ENCODE assay signal across 29 mouse cellular contexts in the genomic region with DNA sequence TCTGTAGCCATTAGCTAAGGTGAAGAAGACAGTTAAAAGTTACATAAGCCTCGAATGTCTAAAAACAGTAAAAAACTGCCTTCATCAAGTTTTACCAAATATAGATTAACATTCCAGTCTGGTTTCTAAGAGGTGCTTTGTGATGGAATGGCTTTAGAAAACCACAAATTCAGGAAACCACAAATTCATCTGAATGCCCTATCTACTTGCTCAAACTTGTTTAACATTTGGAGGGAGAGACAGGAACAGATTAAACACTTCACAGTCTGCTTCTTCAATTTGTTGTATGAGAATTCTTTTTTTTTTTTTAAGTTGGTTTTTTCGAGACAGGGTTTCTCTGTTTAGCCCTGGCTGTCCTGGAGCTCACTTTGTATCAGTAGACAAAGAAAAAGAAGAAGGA. TPM values are rescaled to one million over a fixed set of nuclear protein-coding genes. Genes with fewer than 3 reads are reported as not detected.
DNase-seq lines count a peak whose midpoint lies in the region; ATAC-seq and TF ChIP-seq lines count a peak whose summit lies in the region.
"Had no signal": no experiment of that assay in that cellular context is flagged by ENCODE, and none has a peak within 500 bp of the region (broad histone marks: within the 10 kb centered on the region; RNA-seq: fewer than 3 reads in every experiment).

No protein-coding gene starts in this region.

- peaks cover 21% of the 10 kb centered on the region for H3K4me1 ChIP-seq in embryonic facial prominence, embryonic 12.5 days
- H3K4me1 ChIP-seq in embryonic facial prominence, embryonic 10.5 days, result peaks cover 29% of the 10 kb centered on the region
- peaks cover 5% of the 10 kb centered on the region; the same call in 1 of the 2 replicates for H3K4me1 ChIP-seq in stomach, embryonic 14.5 days (ENCODE audit: control insufficient read depth, insufficient read depth, low read length)
- no peaks in the 10 kb centered on the region for H3K4me1 ChIP-seq in stomach, postnatal 0 days (replicated peaks; ENCODE audit: control insufficient read depth, insufficient read depth)
- H3K4me1 ChIP-seq in embryonic facial prominence, embryonic 15.5 days, result peaks cover 29% of the 10 kb centered on the region
- peaks cover 8% of the 10 kb centered on the region for H3K4me1 ChIP-seq in forebrain, embryonic 11.5 days (replicated peaks; ENCODE audit: control insufficient read depth, insufficient read depth, low read length)

- H3K9ac ChIP-seq in embryonic facial prominence, embryonic 12.5 days, result no peak overlapping the region
- H3K9ac ChIP-seq in stomach, embryonic 14.5 days (replicated peaks; ENCODE audit: low read depth, low read length), result no peak overlapping the region
- H3K9ac ChIP-seq in stomach, postnatal 0 days (ENCODE audit: low read length), result no peak overlapping the region
- H3K9ac ChIP-seq in embryonic facial prominence, embryonic 15.5 days, result no peak overlapping the region
- H3K9ac ChIP-seq in forebrain, embryonic 11.5 days (ENCODE audit: low read length), result no peak overlapping the region
- H3K9ac ChIP-seq: forebrain, embryonic 12.5 days; forebrain, postnatal 0 days; heart, embryonic 13.5 days; hindbrain, embryonic 14.5 days; limb, embryonic 13.5 days; midbrain, embryonic 12.5 days; neural tube, embryonic 13.5 days had no signal

- WGBS in embryonic facial prominence, embryonic 12.5 days, result 48% methylated on average over 2 of the region's 2 CpGs
- 68% methylated on average over 2 of the region's 2 CpGs for WGBS in embryonic facial prominence, embryonic 10.5 days
- WGBS in stomach, embryonic 14.5 days, result 34% methylated on average over 2 of the region's 2 CpGs
- 31% methylated on average over 2 of the region's 2 CpGs for WGBS in stomach, postnatal 0 days
- WGBS in embryonic facial prominence, embryonic 15.5 days, result 24% methylated on average over 2 of the region's 2 CpGs
- WGBS in forebrain, embryonic 11.5 days, result 66% methylated on average over 2 of the region's 2 CpGs

- H3K9me3 ChIP-seq in embryonic facial prominence, embryonic 12.5 days, result no peaks in the 10 kb centered on the region
- H3K9me3 ChIP-seq in embryonic facial prominence, embryonic 10.5 days, result no peaks in the 10 kb centered on the region
- H3K9me3 ChIP-seq in stomach, embryonic 14.5 days (ENCODE audit: control insufficient read depth, low read depth, low read length), result no peaks in the 10 kb centered on the region
- H3K9me3 ChIP-seq in stomach, postnatal 0 days (ENCODE audit: control insufficient read depth, low read length), result no peaks in the 10 kb centered on the region
- H3K9me3 ChIP-seq in embryonic facial prominence, embryonic 15.5 days (replicated peaks), result no peaks in the 10 kb centered on the region
- H3K9me3 ChIP-seq in forebrain, embryonic 11.5 days (ENCODE audit: control insufficient read depth, low read length), result no peaks in the 10 kb centered on the region
- H3K9me3 ChIP-seq: forebrain, embryonic 12.5 days; heart, embryonic 13.5 days; midbrain, embryonic 12.5 days; neural tube, embryonic 13.5 days had no signal

- no peaks in the 10 kb centered on the region for H3K27me3 ChIP-seq in embryonic facial prominence, embryonic 12.5 days
- H3K27me3 ChIP-seq in embryonic facial prominence, embryonic 10.5 days (replicated peaks; ENCODE audit: low read depth, poor library complexity, severe bottlenecking), result no peaks in the 10 kb centered on the region
- H3K27me3 ChIP-seq in stomach, embryonic 14.5 days (ENCODE audit: control insufficient read depth, insufficient read depth, low read length), result no peaks in the 10 kb centered on the region
- H3K27me3 ChIP-seq in stomach, postnatal 0 days (ENCODE audit: control insufficient read depth, insufficient read depth, low read length), result no peaks in the 10 kb centered on the region
- H3K27me3 ChIP-seq in embryonic facial prominence, embryonic 15.5 days, result no peaks in the 10 kb centered on the region
- H3K27me3 ChIP-seq in forebrain, embryonic 11.5 days (ENCODE audit: control insufficient read depth, insufficient read depth, low read length), result no peaks in the 10 kb centered on the region
- H3K27me3 ChIP-seq: forebrain, embryonic 12.5 days; heart, embryonic 13.5 days; limb, embryonic 13.5 days; midbrain, embryonic 12.5 days; neural tube, embryonic 13.5 days had no signal

- no peak for DNase-seq in embryonic facial prominence, embryonic 10.5 days (ENCODE audit: low spot score)
- DNase-seq in stomach, postnatal 0 days (ENCODE audit: low spot score), result no peak
- no peak for DNase-seq in forebrain, embryonic 11.5 days (ENCODE audit: low spot score)
- no peak for DNase-seq in adrenal gland, postnatal 14 days
- DNase-seq in right cerebral cortex, postnatal 36 days (ENCODE audit: low spot score in 2 of 2), result no peak
- DNase-seq: adrenal gland, adult 2 months; cerebellum, adult 9-10 months; forebrain, postnatal 0 days; heart, postnatal 10 days; kidney, adult 9 months; kidney, postnatal 14 days; layer of hippocampus, adult 9-11 months; lung, postnatal 36 days; thymus, adult 18-20 months; thymus, postnatal 25 days had no signal

- ATAC-seq in embryonic facial prominence, embryonic 12.5 days (ENCODE audit: insufficient number of reproducible peaks, insufficient read depth, low FRiP score, low TSS enrichment), result no peak
- ATAC-seq in stomach, embryonic 14.5 days (ENCODE audit: insufficient number of reproducible peaks, insufficient read depth, low FRiP score, low read depth), result no peak
- ATAC-seq in stomach, postnatal 0 days (ENCODE audit: low FRiP score, low TSS enrichment), result no peak
- ATAC-seq in embryonic facial prominence, embryonic 15.5 days (ENCODE audit: insufficient number of reproducible peaks, low FRiP score, low TSS enrichment, low read depth), result no peak
- ATAC-seq in forebrain, embryonic 11.5 days (replicated peaks; ENCODE audit: low FRiP score), result no peak
- ATAC-seq: activated CD4-positive, CD25-positive, alpha-beta regulatory T cell, adult 4 months; forebrain, postnatal 0 days; intestine, postnatal 0 days had no signal

- H3K27ac ChIP-seq in embryonic facial prominence, embryonic 12.5 days, result 0 out of 2 replicates have a peak overlapping the region, but pooled peaks have one; percentile 65
- no peak overlapping the region for H3K27ac ChIP-seq in embryonic facial prominence, embryonic 10.5 days (replicated peaks)
- H3K27ac ChIP-seq in stomach, embryonic 14.5 days (ENCODE audit: low read length), result 0 out of 2 replicates have a peak overlapping the region, but pooled peaks have one; percentile 24
- no peak overlapping the region for H3K27ac ChIP-seq in stomach, postnatal 0 days (replicated peaks)
- H3K27ac ChIP-seq in embryonic facial prominence, embryonic 15.5 days (replicated peaks), result peak overlapping the region; percentile 73; the same call in 1 of the 2 replicates
- no peak overlapping the region for H3K27ac ChIP-seq in forebrain, embryonic 11.5 days (ENCODE audit: low read depth, low read length)
- H3K27ac ChIP-seq: forebrain, embryonic 12.5 days; heart, embryonic 13.5 days; hindbrain, embryonic 14.5 days; limb, embryonic 13.5 days; midbrain, embryonic 12.5 days; neural tube, embryonic 13.5 days had no signal

- no peak overlapping the region for H3K4me2 ChIP-seq in embryonic facial prominence, embryonic 12.5 days (replicated peaks)
- H3K4me2 ChIP-seq in stomach, embryonic 14.5 days (replicated peaks; ENCODE audit: low read depth, low read length), result no peak overlapping the region
- H3K4me2 ChIP-seq in stomach, postnatal 0 days (replicated peaks; ENCODE audit: low read depth), result no peak overlapping the region
- H3K4me2 ChIP-seq in embryonic facial prominence, embryonic 15.5 days (replicated peaks), result no peak overlapping the region
- H3K4me2 ChIP-seq in forebrain, embryonic 11.5 days (ENCODE audit: low read depth, low read length, severe bottlenecking), result no peak overlapping the region
- H3K4me2 ChIP-seq: forebrain, embryonic 12.5 days; heart, embryonic 13.5 days; hindbrain, embryonic 14.5 days; limb, embryonic 13.5 days; liver, embryonic 11.5 days; midbrain, embryonic 12.5 days; neural tube, embryonic 13.5 days had no signal

- H3K4me3 ChIP-seq in embryonic facial prominence, embryonic 12.5 days, result no peak overlapping the region
- no peak overlapping the region for H3K4me3 ChIP-seq in embryonic facial prominence, embryonic 10.5 days
- H3K4me3 ChIP-seq in stomach, embryonic 14.5 days (ENCODE audit: low read depth, low read length), result no peak overlapping the region
- H3K4me3 ChIP-seq in stomach, postnatal 0 days (ENCODE audit: low read depth, low read length), result no peak overlapping the region
- no peak overlapping the region for H3K4me3 ChIP-seq in embryonic facial prominence, embryonic 15.5 days (replicated peaks)
- H3K4me3 ChIP-seq in forebrain, embryonic 11.5 days (ENCODE audit: low read depth, low read length), result no peak overlapping the region
- H3K4me3 ChIP-seq: erythroblast, embryonic 14.5 days; forebrain, embryonic 12.5 days; heart, embryonic 13.5 days; limb, embryonic 13.5 days; megakaryocyte, embryonic 14.5 days; midbrain, embryonic 12.5 days; neural tube, embryonic 13.5 days had no signal

- no peak for TF ChIP-seq CTCF in stomach, postnatal 0 days (IDR thresholded peaks at IDR 0.05; ENCODE audit: low read depth)

- H3K36me3 ChIP-seq in embryonic facial prominence, embryonic 12.5 days, result no peaks in the 10 kb centered on the region
- no peaks in the 10 kb centered on the region for H3K36me3 ChIP-seq in embryonic facial prominence, embryonic 10.5 days (replicated peaks)
- H3K36me3 ChIP-seq in stomach, embryonic 14.5 days (ENCODE audit: control insufficient read depth, insufficient read depth, low read length), result no peaks in the 10 kb centered on the region
- H3K36me3 ChIP-seq in stomach, postnatal 0 days (ENCODE audit: control insufficient read depth, insufficient read depth, low read length), result no peaks in the 10 kb centered on the region
- no peaks in the 10 kb centered on the region for H3K36me3 ChIP-seq in embryonic facial prominence, embryonic 15.5 days
- H3K36me3 ChIP-seq in forebrain, embryonic 11.5 days (ENCODE audit: control insufficient read depth, insufficient read depth, low read length), result no peaks in the 10 kb centered on the region
- H3K36me3 ChIP-seq: forebrain, embryonic 12.5 days; heart, embryonic 13.5 days; limb, embryonic 13.5 days; midbrain, embryonic 12.5 days; neural tube, embryonic 13.5 days had no signal

- TF ChIP-seq EP300 in stomach, postnatal 0 days (optimal IDR thresholded peaks at IDR 0.05), result no peak

RNA-seq across cellular contexts. Expression of gene Nedd4, which starts 12.4 kb away (rescaled TPM):
- polyA plus RNA-seq in embryonic facial prominence, embryonic 12.5 days (2016; fragmentation: Nextera tagmentation; extraction: Ambion mirVana), result 722 and 756 TPM in 2 replicates
- polyA plus RNA-seq in embryonic facial prominence, embryonic 10.5 days (2016; fragmentation: Nextera tagmentation; extraction: Ambion mirVana), result 660 and 664 TPM in 2 replicates
- polyA plus RNA-seq in stomach, embryonic 14.5 days (2014; fragmentation: Nextera tagmentation; extraction: Ambion mirVana), result 755 and 764 TPM in 2 replicates
- polyA plus RNA-seq in stomach, postnatal 0 days (2015; fragmentation: Nextera tagmentation; extraction: Ambion mirVana), result 175 and 195 TPM in 2 replicates
- 541 and 546 TPM in 2 replicates for polyA plus RNA-seq in embryonic facial prominence, embryonic 15.5 days (2015; fragmentation: Nextera tagmentation; extraction: Ambion mirVana)
- 781 and 793 TPM in 2 replicates for polyA plus RNA-seq in forebrain, embryonic 11.5 days (2014; fragmentation: Nextera tagmentation; extraction: Ambion mirVana)
- 490 and 493 TPM in 2 replicates for total RNA-seq in adrenal gland, postnatal 14 days (2021)

Comparison
In these comparisons a context has a peak if more than half of its experiments do, and no peak if none do; other contexts are left out.
1. H3K27ac ChIP-seq: peak in embryonic facial prominence, embryonic 12.5 days (single experiment), stomach, embryonic 14.5 days (single experiment) and embryonic facial prominence, embryonic 15.5 days (single experiment); none in embryonic facial prominence, embryonic 10.5 days (single experiment), stomach, postnatal 0 days (single experiment) and forebrain, embryonic 11.5 days (single experiment).